In genomic region chr7:27227276-27227675, GRCm38 (mm10) we compare ENCODE assay signal across 10 mouse cellular contexts. TPM values are rescaled to one million over a fixed set of nuclear protein-coding genes. Genes with fewer than 3 reads are reported as not detected.
DNase-seq lines count a peak whose midpoint lies in the region; ATAC-seq and TF ChIP-seq lines count a peak whose summit lies in the region.
"Had no signal": no experiment of that assay in that cellular context is flagged by ENCODE, and none has a peak within 500 bp of the region (broad histone marks: within the 10 kb centered on the region; RNA-seq: fewer than 3 reads in every experiment).

No protein-coding gene starts in this region.

- 35% methylated on average over 9 of the region's 9 CpGs for WGBS in kidney, adult 2 months
- 31% methylated on average over 9 of the region's 9 CpGs for WGBS in hindbrain, embryonic 12.5 days
- 33% methylated on average over 9 of the region's 9 CpGs for WGBS in midbrain, embryonic 13.5 days

- peak overlapping the region; percentile 87 for H3K9ac ChIP-seq in hindbrain, embryonic 12.5 days
- peak overlapping the region; percentile 94 for H3K9ac ChIP-seq in midbrain, embryonic 13.5 days (replicated peaks)

- H3K4me1 ChIP-seq in kidney, adult 2 months (ENCODE audit: control insufficient read depth, insufficient read depth, low read length), result peaks cover 15% of the 10 kb centered on the region
- H3K4me1 ChIP-seq in brown adipose tissue, adult 24 weeks (ENCODE audit: control insufficient read depth, insufficient read depth, insufficient read length, low read length), result peaks cover 30% of the 10 kb centered on the region
- H3K4me1 ChIP-seq in hindbrain, embryonic 12.5 days, result peaks cover 47% of the 10 kb centered on the region
- H3K4me1 ChIP-seq in midbrain, embryonic 13.5 days (replicated peaks), result peaks cover 59% of the 10 kb centered on the region

- no peaks in the 10 kb centered on the region for H3K27me3 ChIP-seq in kidney, adult 2 months (replicated peaks; ENCODE audit: control insufficient read depth, insufficient read depth, low read length)
- H3K27me3 ChIP-seq in hindbrain, embryonic 12.5 days, result no peaks in the 10 kb centered on the region
- H3K27me3 ChIP-seq in midbrain, embryonic 13.5 days, result no peaks in the 10 kb centered on the region

- no peak for ATAC-seq in hindbrain, embryonic 12.5 days (ENCODE audit: low FRiP score)
- ATAC-seq in midbrain, embryonic 13.5 days, result no peak

- peak overlapping the region; percentile 72 for H3K4me3 ChIP-seq in kidney, adult 2 months (ENCODE audit: insufficient read depth, low read depth, low read length)
- peak overlapping the region; percentile 74 for H3K4me3 ChIP-seq in brown adipose tissue, adult 24 weeks (ENCODE audit: insufficient read depth, low read depth, low read length)
- H3K4me3 ChIP-seq in hindbrain, embryonic 12.5 days, result peak overlapping the region; percentile 91
- H3K4me3 ChIP-seq in midbrain, embryonic 13.5 days (replicated peaks), result peak overlapping the region; percentile 89

- DNase-seq in kidney, adult 2 months, result no peak
- DNase-seq in kidney, postnatal 25 days, result no peak
- no peak for DNase-seq in left cerebral cortex, adult 8-10 months (ENCODE audit: low spot score in 2 of 2)
- no peak for DNase-seq in adrenal gland, postnatal 4 days (ENCODE audit: low spot score in 2 of 2)
- DNase-seq in embryo, embryonic 10.5 days (ENCODE audit: low spot score), result no peak
- DNase-seq: kidney, postnatal 10 days; thymus, postnatal 25 days had no signal

- H3K36me3 ChIP-seq in kidney, adult 2 months (ENCODE audit: control insufficient read depth, insufficient read depth, low read length), result no peaks in the 10 kb centered on the region
- H3K36me3 ChIP-seq in hindbrain, embryonic 12.5 days, result no peaks in the 10 kb centered on the region
- H3K36me3 ChIP-seq in midbrain, embryonic 13.5 days, result no peaks in the 10 kb centered on the region

- H3K9me3 ChIP-seq in hindbrain, embryonic 12.5 days (replicated peaks), result no peaks in the 10 kb centered on the region
- no peaks in the 10 kb centered on the region for H3K9me3 ChIP-seq in midbrain, embryonic 13.5 days

- no peak for TF ChIP-seq POLR2A in kidney, adult 2 months (IDR thresholded peaks at IDR 0.05; ENCODE audit: low read depth, low read length)

- TF ChIP-seq CTCF in kidney, adult 2 months (conservative IDR thresholded peaks at IDR 0.05; ENCODE audit: insufficient read depth, insufficient read length, low read depth, low read length), result no peak

- H3K4me2 ChIP-seq in hindbrain, embryonic 12.5 days (replicated peaks), result peak overlapping the region; percentile 90
- peak overlapping the region; percentile 90 for H3K4me2 ChIP-seq in midbrain, embryonic 13.5 days (replicated peaks)

- H3K27ac ChIP-seq in kidney, adult 2 months (ENCODE audit: insufficient read depth, low read depth, low read length), result no peak overlapping the region
- H3K27ac ChIP-seq in brown adipose tissue, adult 24 weeks (replicated peaks; ENCODE audit: low read depth, low read length), result no peak overlapping the region
- H3K27ac ChIP-seq in hindbrain, embryonic 12.5 days, result no peak overlapping the region
- H3K27ac ChIP-seq in midbrain, embryonic 13.5 days, result no peak overlapping the region

RNA-seq across cellular contexts. Expression of gene Itpkc, which starts 1.2 kb away (rescaled TPM):
- polyA plus RNA-seq in kidney, adult 2 months (2012; rRNA removed), result 6.8 and 7.0 TPM in 2 replicates
- polyA plus RNA-seq in brown adipose tissue, adult 24 weeks (2012; ENCODE audit: insufficient read depth, insufficient read length, missing spikeins), result 2.2 and 5.2 TPM in 2 replicates
- polyA plus RNA-seq in hindbrain, embryonic 12.5 days (2016; fragmentation: Nextera tagmentation; extraction: Ambion mirVana), result 10.2 and 10.7 TPM in 2 replicates
- polyA plus RNA-seq in midbrain, embryonic 13.5 days (2015; fragmentation: Nextera tagmentation; extraction: Ambion mirVana), result 6.7 and 7.6 TPM in 2 replicates
- total RNA-seq in left cerebral cortex, adult 8-10 months (2022), result 10 to 100 TPM in 3 of 4 experiments, 1 to 10 TPM in 1; 9.9 to 11.3 (median 10.3) TPM
- 10 to 100 TPM; 12.7 to 14.4 TPM for total RNA-seq in adrenal gland, postnatal 4 days (2021)

RNA-seq across cellular contexts. Expression of gene Coq8b, which starts 5.5 kb away (rescaled TPM):
- 43.1 and 50.3 TPM in 2 replicates for polyA plus RNA-seq in kidney, adult 2 months (2012; rRNA removed)
- 13.3 and 19.1 TPM in 2 replicates for polyA plus RNA-seq in brown adipose tissue, adult 24 weeks (2012; ENCODE audit: insufficient read depth, insufficient read length, missing spikeins)
- 23.2 and 24.3 TPM in 2 replicates for polyA plus RNA-seq in hindbrain, embryonic 12.5 days (2016; fragmentation: Nextera tagmentation; extraction: Ambion mirVana)
- 25.3 and 25.5 TPM in 2 replicates for polyA plus RNA-seq in midbrain, embryonic 13.5 days (2015; fragmentation: Nextera tagmentation; extraction: Ambion mirVana)
- total RNA-seq in left cerebral cortex, adult 8-10 months (2022), result 10 to 100 TPM; 29.8 to 38.9 (median 32.2) TPM
- 10 to 100 TPM; 37.1 to 42.0 TPM for total RNA-seq in adrenal gland, postnatal 4 days (2021)

RNA-seq across cellular contexts. Expression of gene Numbl, which starts 31.0 kb away (rescaled TPM):
- polyA plus RNA-seq in kidney, adult 2 months (2012; rRNA removed), result 6.0 and 7.9 TPM in 2 replicates
- polyA plus RNA-seq in brown adipose tissue, adult 24 weeks (2012; ENCODE audit: insufficient read depth, insufficient read length, missing spikeins), result 2.6 and 2.7 TPM in 2 replicates
- polyA plus RNA-seq in hindbrain, embryonic 12.5 days (2016; fragmentation: Nextera tagmentation; extraction: Ambion mirVana), result 60.2 and 63.0 TPM in 2 replicates
- 39.4 and 51.6 TPM in 2 replicates for polyA plus RNA-seq in midbrain, embryonic 13.5 days (2015; fragmentation: Nextera tagmentation; extraction: Ambion mirVana)
- total RNA-seq in left cerebral cortex, adult 8-10 months (2022), result 10 to 100 TPM; 89.4 to 99.0 (median 95.1) TPM
- total RNA-seq in adrenal gland, postnatal 4 days (2021), result 10 to 100 TPM; 21.0 to 21.1 TPM

RNA-seq across cellular contexts. Expression of gene Snrpa, which starts 31.2 kb away (rescaled TPM):
- polyA plus RNA-seq in kidney, adult 2 months (2012; rRNA removed), result 127 and 131 TPM in 2 replicates
- polyA plus RNA-seq in brown adipose tissue, adult 24 weeks (2012; ENCODE audit: insufficient read depth, insufficient read length, missing spikeins), result 31.5 and 50.7 TPM in 2 replicates
- polyA plus RNA-seq in hindbrain, embryonic 12.5 days (2016; fragmentation: Nextera tagmentation; extraction: Ambion mirVana), result 233 and 254 TPM in 2 replicates
- 233 and 245 TPM in 2 replicates for polyA plus RNA-seq in midbrain, embryonic 13.5 days (2015; fragmentation: Nextera tagmentation; extraction: Ambion mirVana)
- total RNA-seq in left cerebral cortex, adult 8-10 months (2022), result 10 to 100 TPM; 66.3 to 85.0 (median 72.8) TPM
- total RNA-seq in adrenal gland, postnatal 4 days (2021), result 100 to 1,000 TPM; 102 to 104 TPM

RNA-seq across cellular contexts. Expression of gene BC024978, which starts 31.7 kb away (rescaled TPM):
- 8.2 and 9.6 TPM in 2 replicates for polyA plus RNA-seq in kidney, adult 2 months (2012; rRNA removed)
- polyA plus RNA-seq in brown adipose tissue, adult 24 weeks (2012; ENCODE audit: insufficient read depth, insufficient read length, missing spikeins), result 5.6 and 8.2 TPM in 2 replicates
- polyA plus RNA-seq in hindbrain, embryonic 12.5 days (2016; fragmentation: Nextera tagmentation; extraction: Ambion mirVana), result 3.2 and 3.9 TPM in 2 replicates
- 4.3 TPM in 2 replicates for polyA plus RNA-seq in midbrain, embryonic 13.5 days (2015; fragmentation: Nextera tagmentation; extraction: Ambion mirVana)
- 10 to 100 TPM; 21.0 to 25.0 (median 23.2) TPM for total RNA-seq in left cerebral cortex, adult 8-10 months (2022)
- 10 to 100 TPM; 19.2 to 22.7 TPM for total RNA-seq in adrenal gland, postnatal 4 days (2021)
